Mouse (Mus musculus) liver, embryonic 16.5 days (tissue): ENCODE measurements around the gene Ppm1b. TPM values are rescaled to one million over a fixed set of nuclear protein-coding genes. Genes with fewer than 3 reads are reported as not detected.

Source experiments
- ATAC-seq: fragments of 200-750 bp; cut with Nextera tagmentation; 2 replicates; pipeline ENCODE4 v1.8.0; 2017; ENCODE audit warnings: low read depth, mild to moderate bottlenecking, moderate number of reproducible peaks, moderate library complexity
- H3K27ac ChIP-seq: fragments of 300-500 bp; sonication (generic); 2 replicates; pipeline ENCODE4 v1.5.1; 2014; ENCODE audit warnings: mild to moderate bottlenecking, low read length
- H3K27me3 ChIP-seq: fragments of 300-500 bp; sonication (generic); 2 replicates; pipeline ENCODE4 v1.6.1; 2014; ENCODE audit warnings: low read depth, low read length, mixed read lengths; ENCODE audit not compliant: control insufficient read depth, insufficient read depth
- H3K36me3 ChIP-seq: fragments of 300-500 bp; sonication (generic); 2 replicates; pipeline ENCODE4 v1.6.1; 2014; ENCODE audit warnings: mild to moderate bottlenecking; ENCODE audit not compliant: control insufficient read depth, insufficient read depth
- H3K4me1 ChIP-seq: fragments of 300-500 bp; sonication (generic); 2 replicates; pipeline ENCODE4 v1.6.1; 2014; ENCODE audit warnings: low read depth, low read length, mixed read lengths; ENCODE audit not compliant: control insufficient read depth
- H3K4me2 ChIP-seq: fragments of 300-500 bp; sonication (generic); 2 replicates; pipeline ENCODE4 v1.6.1; 2014; ENCODE audit warnings: low read depth, low read length, mixed read lengths
- H3K4me3 ChIP-seq: fragments of 300-500 bp; sonication (generic); 2 replicates; pipeline ENCODE4 v1.5.1; 2014; ENCODE audit warnings: low read depth, mild to moderate bottlenecking, low read length
- H3K9ac ChIP-seq: fragments of 300-500 bp; sonication (generic); 2 replicates; pipeline ENCODE4 v1.6.1; 2014; ENCODE audit warnings: low read depth, low read length
- H3K9me3 ChIP-seq: fragments of 300-500 bp; sonication (generic); replicated peaks from 2 replicates; pipeline ENCODE4 v1.6.1; 2016; ENCODE audit warnings: low read length; ENCODE audit not compliant: control insufficient read depth
- WGBS: fragments of 180-500 bp; shearing (Covaris S2); extraction: QIAGEN DNeasy Blood & Tissue Kit; methylation state at CpG from one replicate; pipeline ENCODE4 v1.1.7; 2014; ENCODE audit not compliant: insufficient replicate concordance; 5-methylcytosine and 5-hydroxymethylcytosine counted together
- polyA plus RNA-seq: library from polyadenylated mRNA; unstranded; fragments of >200 nt; fragmentation: Nextera tagmentation; extraction: Ambion mirVana; gene quantifications from 2 replicates; pipeline ENCODE4 v1.2.1, GENCODE M21; 2015

Gene Ppm1b
- polyA plus RNA-seq, 1 experiment from 2014 or later, result 45.5 TPM

- no peak for ATAC-seq
- Histone ChIP-seq H3K27me3 (no peaks in the 10 kb centered on the region), H3K9me3 (no peaks in the 10 kb centered on the region), H3K4me1 (no peaks in the 10 kb centered on the region), H3K27ac (no peak overlapping the region), H3K4me2 (no peak overlapping the region), H3K36me3 (peaks cover 3% of the 10 kb centered on the region; the same call in 1 of the 2 replicates), H3K4me3 (no peak overlapping the region), H3K9ac (no peak overlapping the region)
- 83% methylated on average over 11 of the region's 11 CpGs for WGBS
Measured at GRCm38 (mm10) chr17:85072383-85072782, 115.8 kb downstream of the Ppm1b start.

DNA sequence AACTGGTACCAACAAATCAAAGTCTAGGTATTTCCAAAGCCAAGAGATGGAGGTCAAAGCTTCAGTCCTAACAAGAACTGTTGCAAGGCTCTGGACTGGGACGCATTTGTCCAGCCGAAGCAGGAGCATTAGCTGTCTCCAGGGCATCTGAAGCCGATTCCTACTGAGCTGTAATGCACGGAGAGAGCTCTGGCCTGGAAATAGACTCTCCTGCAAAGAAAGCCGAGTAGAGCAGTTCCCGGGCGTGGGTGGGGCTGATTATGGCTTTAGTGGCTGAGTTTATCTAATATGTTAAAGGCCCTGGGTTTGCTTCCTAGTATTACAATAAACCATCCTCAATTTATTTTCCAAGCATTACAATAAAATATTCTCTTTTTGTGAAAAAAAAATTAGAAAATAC is 116.7 kb downstream of the Ppm1b start:
- no peak overlapping the region for H3K9ac ChIP-seq
- no peaks in the 10 kb centered on the region for H3K4me1 ChIP-seq
- 74% methylated on average over 7 of the region's 7 CpGs for WGBS
- no peaks in the 10 kb centered on the region for H3K27me3 ChIP-seq
- no peaks in the 10 kb centered on the region for H3K9me3 ChIP-seq
- H3K4me2 ChIP-seq, result no peak overlapping the region
- no peak for ATAC-seq
- peaks cover 3% of the 10 kb centered on the region; the same call in 1 of the 2 replicates for H3K36me3 ChIP-seq
- no peak overlapping the region for H3K27ac ChIP-seq
- H3K4me3 ChIP-seq, result no peak overlapping the region

Other genes with a start within 250 kb of the Ppm1b start
- gene Lrpprc, start 166.0 kb upstream of the Ppm1b start, polyA plus RNA-seq, result 41.4 and 41.6 TPM in 2 replicates
- 5.7 and 8.4 TPM in 2 replicates for gene Slc3a1, start 71.6 kb downstream of the Ppm1b start, polyA plus RNA-seq
- 7.7 and 7.9 TPM in 2 replicates for gene Prepl, start 133.5 kb downstream of the Ppm1b start, polyA plus RNA-seq
- gene Camkmt, start 133.8 kb downstream of the Ppm1b start, polyA plus RNA-seq, result 2.7 and 2.9 TPM in 2 replicates